ENCODE assay signal across 9 mouse cellular contexts in the genomic region with DNA sequence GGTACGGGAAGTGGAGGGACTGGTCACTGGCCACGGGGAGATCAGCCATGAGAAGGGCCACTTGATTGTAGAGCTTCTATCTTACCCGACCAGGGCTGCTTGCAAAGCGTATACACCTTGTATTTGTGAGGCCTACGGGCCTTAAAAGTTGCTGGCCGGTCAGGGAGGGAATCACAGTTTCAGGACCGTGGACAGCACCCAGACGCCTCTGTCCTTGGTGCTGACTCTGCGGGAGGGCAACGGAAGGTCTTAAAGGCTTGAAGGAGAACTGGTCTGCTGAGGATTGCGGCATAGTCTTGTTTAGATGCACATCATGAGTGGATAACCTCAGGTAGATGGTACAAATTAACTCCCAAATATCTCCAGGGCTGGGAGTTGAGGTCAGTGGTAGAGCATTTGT. TPM values are rescaled to one million over a fixed set of nuclear protein-coding genes. Genes with fewer than 3 reads are reported as not detected.
DNase-seq lines count a peak whose midpoint lies in the region; ATAC-seq lines count a peak whose summit lies in the region.
"Had no signal": no experiment of that assay in that cellular context is flagged by ENCODE, and none has a peak within 500 bp of the region (broad histone marks: within the 10 kb centered on the region; RNA-seq: fewer than 3 reads in every experiment).

No protein-coding gene starts in this region.

- ATAC-seq in forebrain, embryonic 14.5 days, result no peak
- no peak for ATAC-seq in activated CD4-positive, CD25-positive, alpha-beta regulatory T cell, adult 4 months

- no peak overlapping the region for H3K9ac ChIP-seq in forebrain, embryonic 14.5 days (ENCODE audit: low read length)
- H3K9ac ChIP-seq: neural tube, embryonic 13.5 days had no signal

- intact Hi-C loops in gastrocnemius, postnatal 36 days (cut with DNase I), result no loop called here

- WGBS in forebrain, embryonic 10.5 days, result 19% methylated on average over 11 of the region's 11 CpGs
- WGBS in forebrain, embryonic 14.5 days, result 17% methylated on average over 11 of the region's 11 CpGs

- H3K27me3 ChIP-seq in forebrain, embryonic 10.5 days (ENCODE audit: poor library complexity, severe bottlenecking), result peaks cover 31% of the 10 kb centered on the region
- H3K27me3 ChIP-seq in forebrain, embryonic 14.5 days (replicated peaks; ENCODE audit: control insufficient read depth, insufficient read depth, low read length), result no peaks in the 10 kb centered on the region

- H3K4me1 ChIP-seq in forebrain, embryonic 10.5 days, result peaks cover 27% of the 10 kb centered on the region
- H3K4me1 ChIP-seq in forebrain, embryonic 14.5 days (ENCODE audit: control insufficient read depth, insufficient read depth, low read length), result 0 out of 2 replicates have a peak, but pooled peaks cover 2% of the 10 kb centered on the region

- H3K4me2 ChIP-seq in forebrain, embryonic 14.5 days (ENCODE audit: low read length), result no peak overlapping the region
- H3K4me2 ChIP-seq: neural tube, embryonic 13.5 days had no signal

- DNase-seq in forebrain, embryonic 10.5 days (ENCODE audit: extremely low spot score, low spot score), result peak; percentile 76
- no peak for DNase-seq in forebrain, embryonic 14.5 days (ENCODE audit: low spot score)
- DNase-seq in right cerebral cortex, postnatal 4 days, result peak; percentile 40
- no peak for DNase-seq in right cerebral cortex, adult 2 months (ENCODE audit: low spot score in 2 of 2)
- DNase-seq in gastrocnemius, postnatal 36 days, result peak; percentile 56 to 68
- DNase-seq in lung, postnatal 36 days, result peak; percentile 61
- peak; percentile 55 for DNase-seq in testis, postnatal 14 days (ENCODE audit: low spot score)

- no peaks in the 10 kb centered on the region for H3K9me3 ChIP-seq in forebrain, embryonic 10.5 days
- H3K9me3 ChIP-seq in forebrain, embryonic 14.5 days (replicated peaks; ENCODE audit: control insufficient read depth, low read length), result no peaks in the 10 kb centered on the region
- H3K9me3 ChIP-seq: neural tube, embryonic 13.5 days had no signal

- H3K36me3 ChIP-seq in forebrain, embryonic 10.5 days (replicated peaks), result no peaks in the 10 kb centered on the region
- H3K36me3 ChIP-seq in forebrain, embryonic 14.5 days (ENCODE audit: control insufficient read depth, insufficient read depth, low read length), result peaks cover 10% of the 10 kb centered on the region; the same call in 1 of the 2 replicates

- no peak overlapping the region for H3K4me3 ChIP-seq in forebrain, embryonic 10.5 days
- no peak overlapping the region for H3K4me3 ChIP-seq in forebrain, embryonic 14.5 days (ENCODE audit: low read depth, low read length)
- H3K4me3 ChIP-seq: neural tube, embryonic 13.5 days had no signal

- no peak overlapping the region for H3K27ac ChIP-seq in forebrain, embryonic 10.5 days
- no peak overlapping the region for H3K27ac ChIP-seq in forebrain, embryonic 14.5 days (ENCODE audit: low read depth, low read length)
- H3K27ac ChIP-seq: neural tube, embryonic 13.5 days had no signal

RNA-seq across cellular contexts. Expression of a gene that starts 5.2 kb away (rescaled TPM):
- 7.2 and 9.6 TPM in 2 replicates for polyA plus RNA-seq in forebrain, embryonic 10.5 days (2016; fragmentation: Nextera tagmentation; extraction: Ambion mirVana)
- 19.8 and 23.6 TPM in 2 replicates for polyA plus RNA-seq in forebrain, embryonic 14.5 days (2014; fragmentation: Nextera tagmentation; extraction: Ambion mirVana)
- 1 to 10 TPM; 1.4 to 2.2 TPM for total RNA-seq in gastrocnemius, postnatal 36 days (2021)
- 1 to 10 TPM; 2.1 to 3.8 TPM for polyA plus RNA-seq in activated CD4-positive, CD25-positive, alpha-beta regulatory T cell, adult 4 months (2017; shearing (Covaris generic))

RNA-seq across cellular contexts. Expression of a gene that starts 13.0 kb away (rescaled TPM):
- polyA plus RNA-seq in forebrain, embryonic 10.5 days (2016; fragmentation: Nextera tagmentation; extraction: Ambion mirVana), result 10.2 and 10.8 TPM in 2 replicates
- polyA plus RNA-seq in forebrain, embryonic 14.5 days (2014; fragmentation: Nextera tagmentation; extraction: Ambion mirVana), result 1.3 and 2.2 TPM in 2 replicates
- total RNA-seq in gastrocnemius, postnatal 36 days (2021), result under 1 TPM; 0.23 to 0.59 TPM
- polyA plus RNA-seq in activated CD4-positive, CD25-positive, alpha-beta regulatory T cell, adult 4 months (2017; shearing (Covaris generic)), result under 1 TPM in 1 of 2 experiments, not detected in 1; 0.36 TPM

RNA-seq across cellular contexts. Expression of a gene that starts 13.5 kb away (rescaled TPM):
- 9.0 and 11.5 TPM in 2 replicates for polyA plus RNA-seq in forebrain, embryonic 10.5 days (2016; fragmentation: Nextera tagmentation; extraction: Ambion mirVana)
- polyA plus RNA-seq in forebrain, embryonic 14.5 days (2014; fragmentation: Nextera tagmentation; extraction: Ambion mirVana), result 47.3 and 66.7 TPM in 2 replicates
- total RNA-seq in gastrocnemius, postnatal 36 days (2021), result under 1 TPM; 0.49 to 0.64 TPM
- polyA plus RNA-seq in activated CD4-positive, CD25-positive, alpha-beta regulatory T cell, adult 4 months (2017; shearing (Covaris generic)), result under 1 TPM; 0.17 to 0.36 TPM

RNA-seq across cellular contexts. Expression of a gene that starts 23.0 kb away (rescaled TPM):
- polyA plus RNA-seq in forebrain, embryonic 10.5 days (2016; fragmentation: Nextera tagmentation; extraction: Ambion mirVana), result 32.0 and 33.7 TPM in 2 replicates
- 49.3 and 66.0 TPM in 2 replicates for polyA plus RNA-seq in forebrain, embryonic 14.5 days (2014; fragmentation: Nextera tagmentation; extraction: Ambion mirVana)
- total RNA-seq in gastrocnemius, postnatal 36 days (2021), result 10 to 100 TPM in 1 of 2 experiments, 1 to 10 TPM in 1; 7.8 to 10.5 TPM
- polyA plus RNA-seq in activated CD4-positive, CD25-positive, alpha-beta regulatory T cell, adult 4 months (2017; shearing (Covaris generic)), result 1 to 10 TPM; 2.6 to 4.7 TPM

RNA-seq across cellular contexts. Expression of a gene that starts 23.1 kb away (rescaled TPM):
- polyA plus RNA-seq in forebrain, embryonic 10.5 days (2016; fragmentation: Nextera tagmentation; extraction: Ambion mirVana), result 3.5 and 3.6 TPM in 2 replicates
- polyA plus RNA-seq in forebrain, embryonic 14.5 days (2014; fragmentation: Nextera tagmentation; extraction: Ambion mirVana), result 3.5 and 5.3 TPM in 2 replicates
- total RNA-seq in gastrocnemius, postnatal 36 days (2021), result under 1 TPM in 1 of 2 experiments, not detected in 1; 0.30 TPM
- not detected for polyA plus RNA-seq in activated CD4-positive, CD25-positive, alpha-beta regulatory T cell, adult 4 months (2017; shearing (Covaris generic))

Comparison
In these comparisons a context has a peak if more than half of its experiments do, and no peak if none do; other contexts are left out.
1. DNase-seq: peak in forebrain, embryonic 10.5 days (single experiment), right cerebral cortex, postnatal 4 days (single experiment), gastrocnemius, postnatal 36 days (2 of 2), lung, postnatal 36 days (single experiment) and testis, postnatal 14 days (single experiment); none in forebrain, embryonic 14.5 days (single experiment) and right cerebral cortex, adult 2 months (0 of 2).